Mouse (Mus musculus) layer of hippocampus, adult 18-20 months (tissue): ENCODE measurements around the gene Myh3. TPM values are rescaled to one million over a fixed set of nuclear protein-coding genes. Genes with fewer than 3 reads are reported as not detected.
"Not testable (repeated sequence)": the region's sequence is repeated elsewhere in the genome, so short reads cannot be mapped to it uniquely, and the experiment has no call there.

ENCODE experiments used
- DNase-seq, 2 experiments: peaks; one replicate each; pipeline ENCODE4 v3.0.0; 2022; ENCODE audit warnings: low spot score in 2 of 2
- total RNA-seq, 2 experiments: library from RNA; stranded (reverse); gene quantifications; 2 replicates each; pipeline ENCODE4 v1.2.3; 2021

Myh3 gene
- total RNA-seq, 2 experiments from 2014 or later: 0.57 to 0.61 TPM

DNA sequence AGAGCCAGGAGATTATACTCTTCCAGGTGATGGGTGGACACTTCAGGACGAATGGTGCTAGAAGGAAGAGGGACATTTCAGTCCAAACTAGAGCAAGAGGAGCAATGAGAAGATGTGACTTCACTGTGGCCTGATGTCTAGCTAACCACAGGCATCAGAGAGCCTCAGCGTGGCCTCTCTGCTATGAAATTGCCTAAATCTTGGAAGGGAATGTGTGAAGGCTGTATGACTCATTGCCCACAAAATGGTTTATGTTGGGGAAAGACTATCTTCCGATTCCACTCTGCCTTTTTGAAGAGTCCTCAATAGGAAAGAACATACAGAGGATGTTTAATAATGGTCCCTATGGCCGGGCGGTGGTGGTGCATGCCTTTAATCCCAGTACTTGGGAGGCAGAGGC, 1.3 kb upstream of the Myh3 start:
- DNase-seq: no peak

DNA sequence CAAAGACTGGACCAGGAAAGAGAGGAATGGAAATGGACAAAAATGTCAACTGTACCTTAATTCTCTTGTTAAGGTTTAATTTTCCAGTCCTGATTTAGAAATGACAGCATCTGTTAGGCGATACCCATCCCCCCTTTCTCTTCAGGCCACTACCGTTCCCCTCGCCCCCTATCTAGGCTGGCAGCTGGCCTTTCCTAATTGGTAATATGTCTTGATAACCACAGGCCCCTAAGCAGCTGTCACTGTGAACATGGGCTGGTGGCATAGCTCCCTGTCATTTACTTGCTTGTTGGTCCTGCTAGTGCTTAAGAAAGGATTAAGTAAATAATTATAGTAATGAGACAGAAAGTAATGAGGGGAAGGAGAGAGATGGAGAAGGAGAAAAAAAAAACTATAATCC, 665 bp upstream of the Myh3 start:
- DNase-seq: no peak

DNA sequence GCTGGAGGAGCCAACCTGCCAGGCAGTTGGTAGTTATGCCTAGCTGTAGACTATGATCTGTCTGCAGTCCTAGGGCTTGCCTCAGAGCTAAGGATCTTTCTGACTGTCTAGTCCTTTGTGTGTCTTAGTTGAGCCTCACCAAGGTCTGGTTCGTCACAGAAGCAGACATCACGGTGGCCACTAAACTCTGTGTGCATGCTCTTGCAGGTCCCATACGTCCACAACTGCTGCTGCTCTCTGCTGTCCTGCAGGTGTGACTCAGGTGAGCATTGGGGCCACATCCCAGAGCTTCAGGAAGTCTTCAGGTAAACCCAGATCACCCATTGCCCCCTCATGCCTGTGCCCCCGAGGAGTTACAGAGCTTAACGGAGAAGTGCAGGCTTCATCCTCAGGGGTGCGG, 788 bp downstream of the Myh3 start:
- DNase-seq: no peak

GRCm38 (mm10) chr11:67079740-67080139, 1.6 kb downstream of the Myh3 start:
- no peak for DNase-seq

DNA sequence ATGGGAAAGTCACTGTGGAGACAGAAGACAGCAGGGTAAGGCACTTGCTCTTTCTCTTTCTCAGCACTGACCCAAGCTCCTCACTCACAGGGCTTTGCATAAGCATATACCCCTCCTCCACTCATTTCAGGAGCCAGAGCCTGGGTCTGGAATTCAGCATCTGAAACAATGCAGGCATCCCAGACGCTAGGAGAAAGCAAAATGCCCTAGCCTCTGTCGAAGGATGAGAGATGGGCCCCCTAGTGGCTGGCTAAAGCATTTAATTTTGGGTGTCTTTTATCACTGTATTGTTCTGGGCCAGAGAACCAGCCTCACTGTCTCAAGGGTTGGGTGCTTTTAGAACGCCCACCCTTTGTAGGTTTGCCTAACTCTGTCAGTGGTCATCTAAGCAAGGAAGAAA, 2.1 kb downstream of the Myh3 start:
- peak; percentile 28 to 70 for DNase-seq

DNA sequence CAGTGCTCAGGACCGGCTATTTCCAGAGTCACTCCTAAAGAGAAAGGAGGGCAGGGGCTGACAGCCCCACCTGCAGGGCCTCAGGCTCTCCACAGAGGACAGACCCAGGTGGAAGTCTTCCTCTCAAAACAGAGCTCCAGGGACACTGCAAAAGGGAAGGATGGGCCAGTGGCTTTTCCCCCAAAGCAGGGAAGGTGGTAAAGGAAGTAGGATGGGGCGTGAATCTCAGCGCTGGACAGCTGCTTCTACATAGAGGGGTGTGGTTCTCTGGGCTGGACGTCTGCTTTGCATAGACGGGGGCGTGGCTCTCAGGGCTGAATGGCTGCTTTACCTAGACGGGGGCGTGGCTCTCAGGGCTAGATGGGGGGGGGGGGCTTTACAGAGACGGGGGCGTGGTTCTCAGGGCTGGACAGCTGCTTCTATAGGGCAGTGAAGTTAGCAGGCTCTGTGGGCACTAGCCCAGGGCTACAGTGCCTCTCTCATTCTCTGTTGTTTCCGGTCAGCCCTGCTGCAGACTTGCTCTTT, 3.1 kb downstream of the Myh3 start:
- DNase-seq: no peak

DNA sequence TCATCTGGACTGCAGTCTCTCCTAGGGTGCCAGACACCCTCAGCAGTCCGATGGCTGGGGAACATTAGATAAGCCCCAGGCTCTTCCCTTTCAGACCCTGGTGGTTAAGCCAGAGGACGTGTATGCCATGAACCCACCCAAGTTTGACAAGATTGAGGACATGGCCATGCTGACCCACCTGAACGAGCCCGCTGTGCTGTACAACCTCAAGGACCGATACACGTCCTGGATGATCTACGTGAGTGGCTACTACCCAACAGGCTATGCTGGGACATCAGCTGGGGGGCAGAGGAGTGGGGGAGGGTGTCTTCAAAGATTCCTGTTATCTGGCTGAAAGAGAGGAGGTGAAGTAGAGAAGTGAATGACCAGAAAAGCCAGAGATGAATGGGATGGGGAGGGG, 4.1 kb downstream of the Myh3 start:
- no peak for DNase-seq

DNA sequence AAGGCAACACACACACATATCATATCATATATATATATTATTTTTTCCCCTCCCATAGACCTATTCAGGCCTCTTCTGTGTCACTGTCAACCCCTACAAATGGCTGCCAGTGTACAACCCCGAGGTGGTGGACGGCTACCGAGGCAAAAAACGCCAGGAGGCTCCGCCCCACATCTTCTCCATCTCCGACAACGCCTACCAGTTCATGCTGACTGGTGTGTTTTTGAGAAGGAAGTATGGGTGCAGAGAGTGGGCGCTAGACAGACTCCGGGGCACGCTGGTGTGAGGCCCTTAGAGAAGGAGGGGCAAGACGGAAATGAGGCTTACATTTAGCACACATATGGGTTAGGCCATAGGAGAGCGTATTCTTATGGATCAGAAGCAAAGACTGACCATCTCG, 4.7 kb downstream of the Myh3 start:
- DNase-seq: no peak

DNA sequence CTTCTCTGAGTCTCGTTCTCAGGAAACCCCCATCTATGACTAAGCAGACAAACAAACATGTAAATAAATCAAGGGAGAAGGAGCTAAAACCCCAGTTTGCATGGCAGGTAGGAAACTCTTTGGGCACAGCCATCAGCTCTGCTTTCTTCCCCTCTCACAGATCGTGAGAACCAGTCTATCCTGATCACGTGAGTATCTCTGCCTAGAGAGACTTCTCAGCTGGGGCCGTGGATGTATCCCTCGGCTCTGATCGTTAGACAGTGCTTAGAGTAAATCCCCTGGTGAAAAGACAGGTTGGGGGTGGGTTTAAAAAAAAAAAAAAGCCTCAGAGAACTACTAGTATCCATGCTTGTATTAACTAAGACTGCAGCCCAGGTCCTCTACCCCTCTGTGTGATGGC, 5.1 kb downstream of the Myh3 start:
- DNase-seq: no peak

- no peak for DNase-seq
These were observed 5.7 kb downstream of the Myh3 start for GRCm38 (mm10) chr11:67083712-67084340.

- DNase-seq: peak; percentile 42 to 85
These were observed 7.4 kb downstream of the Myh3 start for GRCm38 (mm10) chr11:67085489-67085888.

- no peak for DNase-seq
These were observed 8.5 kb downstream of the Myh3 start for GRCm38 (mm10) chr11:67086467-67087164.

- no peak for DNase-seq
These were observed 9.1 kb downstream of the Myh3 start for GRCm38 (mm10) chr11:67087225-67087624.

GRCm38 (mm10) chr11:67092354-67092753, 14.3 kb downstream of the Myh3 start:
- DNase-seq: not testable (repeated sequence)

GRCm38 (mm10) chr11:67093201-67093600, 15.1 kb downstream of the Myh3 start:
- DNase-seq: no peak

DNA sequence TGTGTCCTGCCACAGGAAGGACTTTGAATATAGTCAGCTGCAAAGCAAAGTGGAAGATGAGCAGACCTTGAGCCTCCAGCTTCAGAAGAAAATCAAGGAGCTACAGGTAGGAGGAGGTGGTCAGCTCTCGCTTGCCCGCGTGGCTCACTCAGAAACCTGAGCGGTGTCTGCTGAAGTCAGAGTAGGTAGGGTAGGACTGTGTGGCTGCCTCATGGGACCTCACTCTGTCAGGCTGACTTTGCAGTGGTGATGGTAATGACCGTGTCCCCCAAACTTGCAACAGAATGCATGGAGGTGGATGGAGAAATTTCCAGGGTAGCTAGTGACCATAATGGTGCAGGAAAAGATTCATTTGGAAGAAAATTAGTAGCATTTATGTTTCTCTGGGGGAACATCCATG, 15.6 kb downstream of the Myh3 start:
- no peak for DNase-seq

GRCm38 (mm10) chr11:67094470-67094869, 16.4 kb downstream of the Myh3 start:
- DNase-seq: no peak

DNA sequence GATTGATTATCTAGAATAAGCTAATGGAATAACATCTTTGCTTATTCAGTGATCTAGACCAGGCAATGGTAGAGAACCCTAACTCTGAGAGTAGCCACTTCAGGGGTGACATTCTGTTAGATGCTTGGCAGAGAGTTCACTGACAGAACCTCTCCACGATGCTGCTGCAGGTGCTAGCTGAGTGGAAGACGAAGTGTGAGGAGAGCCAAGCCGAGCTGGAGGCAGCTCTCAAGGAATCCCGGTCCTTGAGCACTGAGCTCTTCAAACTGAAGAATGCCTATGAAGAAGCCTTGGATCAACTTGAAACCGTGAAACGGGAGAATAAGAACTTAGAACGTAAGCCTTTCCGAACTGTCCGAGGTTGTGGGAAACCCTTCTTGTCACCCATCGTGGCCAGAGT, 19.6 kb downstream of the Myh3 start:
- no peak for DNase-seq

- DNase-seq: peak; percentile 56 to 79
These were observed 20.3 kb downstream of the Myh3 start for GRCm38 (mm10) chr11:67098427-67098826.

GRCm38 (mm10) chr11:67099241-67099640, 21.1 kb downstream of the Myh3 start:
- DNase-seq: no peak

DNA sequence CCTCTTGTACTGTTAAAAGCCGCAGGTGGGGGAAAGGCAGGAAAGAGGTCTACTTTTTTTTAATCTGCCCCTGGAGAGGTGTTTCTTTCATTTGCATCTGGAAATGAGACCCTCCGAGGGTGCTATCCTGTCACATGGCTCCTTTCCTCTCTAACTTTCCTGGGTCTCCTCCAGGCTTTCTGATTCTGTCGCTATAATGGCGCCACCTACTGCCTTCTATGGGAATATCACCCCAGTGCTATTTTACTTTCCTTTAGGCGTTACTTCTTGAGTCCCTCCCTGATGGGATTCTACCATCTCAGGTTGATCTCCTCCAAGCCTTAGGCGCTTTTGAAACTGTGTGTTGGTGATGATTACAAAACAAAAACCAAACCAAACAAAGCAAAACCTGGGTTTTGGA, 22.1 kb downstream of the Myh3 start:
- peak in 1 of 2 experiments; percentile 67 for DNase-seq

- DNase-seq: peak in 1 of 2 experiments; percentile 60
These were observed 23.6 kb downstream of the Myh3 start for GRCm38 (mm10) chr11:67101713-67102112.

DNA sequence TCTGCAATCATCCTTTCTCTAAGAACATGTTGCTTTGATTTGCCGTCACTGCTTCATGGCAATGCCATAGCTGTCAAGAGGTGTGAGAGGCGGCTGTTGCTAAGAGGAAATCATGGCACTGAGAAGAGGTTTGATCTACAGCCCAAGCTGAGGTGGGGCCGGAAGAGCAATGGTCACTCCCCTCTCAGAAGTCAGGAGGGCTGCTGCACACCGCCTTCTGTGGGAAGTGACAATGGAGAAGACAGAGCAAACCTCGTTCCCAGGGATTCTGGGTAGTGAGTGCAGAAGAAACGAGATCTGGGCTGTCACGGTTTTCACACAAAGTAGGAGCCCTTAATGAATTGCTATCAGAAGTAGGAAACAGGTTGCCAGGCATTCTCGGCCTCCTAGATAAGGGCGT, 25.2 kb downstream of the Myh3 start:
- no peak for DNase-seq
